Mouse (Mus musculus): Measurements from ENCODE around the gene Anp32b. TPM values are rescaled to one million over a fixed set of nuclear protein-coding genes. Genes with fewer than 3 reads are reported as not detected.
A peak's percentile ranks its signal among the peaks of the same experiment; 100 is the strongest.

The Anp32b gene
- total and polyA plus RNA-seq, 2 experiments from 2014 or later, result 2.7 to 50.5 TPM

DNA sequence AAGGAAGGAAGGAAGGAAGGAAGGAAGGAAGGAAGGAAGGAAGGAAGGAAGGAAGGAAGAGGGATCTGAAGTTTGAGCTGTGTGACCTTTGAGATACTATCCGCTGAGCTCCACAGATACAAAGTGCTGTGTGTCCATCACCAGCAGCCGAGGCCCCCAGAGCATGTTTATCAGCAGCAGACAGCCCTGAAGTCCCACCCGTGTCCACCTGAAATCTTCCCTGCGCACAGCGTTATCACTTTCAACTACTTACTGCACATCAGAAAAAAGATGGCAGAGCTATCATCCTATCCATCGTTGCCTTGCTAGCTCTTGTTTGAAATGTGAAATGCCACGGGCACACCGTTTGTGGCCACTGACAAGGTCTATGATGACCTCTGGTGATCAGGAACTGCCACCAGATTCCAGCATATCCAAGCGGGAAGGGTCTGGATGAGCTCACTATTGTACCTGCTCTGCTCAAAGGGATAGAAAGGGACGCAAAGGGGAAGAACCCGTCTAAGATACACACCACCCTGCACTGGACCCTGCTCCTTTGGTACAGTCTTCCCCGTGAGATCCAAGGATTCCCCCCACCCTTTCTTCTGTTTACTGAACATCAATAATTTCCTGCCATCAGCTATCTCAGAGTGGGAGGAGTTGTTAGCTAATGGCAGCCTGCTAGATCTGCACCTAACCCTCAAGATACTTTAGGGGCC, 18.2 kb upstream of the Anp32b start:
- WGBS, result 92% methylated on average over 12 of the region's 12 CpGs
- no peaks in the 10 kb centered on the region for H3K4me1 ChIP-seq (ENCODE audit: insufficient read depth, low read length)
- H3K4me3 ChIP-seq (ENCODE audit: low read depth, low read length), result no peak overlapping the region
- no peaks in the 10 kb centered on the region for H3K36me3 ChIP-seq (ENCODE audit: insufficient read depth, low read length)
- ATAC-seq (ENCODE audit: low FRiP score) (no peak), DNase-seq (ENCODE audit: low spot score) (no peak)
- H3K9me3 ChIP-seq (ENCODE audit: low read length), result no peaks in the 10 kb centered on the region
- no peak overlapping the region for H3K4me2 ChIP-seq (ENCODE audit: low read depth, low read length, poor library complexity, severe bottlenecking)
- H3K9ac ChIP-seq (replicated peaks; ENCODE audit: low read length, poor library complexity, severe bottlenecking), result no peak overlapping the region
- no peaks in the 10 kb centered on the region for H3K27me3 ChIP-seq (ENCODE audit: insufficient read depth, low read length)
- H3K27ac ChIP-seq (ENCODE audit: low read depth, low read length), result no peak overlapping the region
- no peak for TF ChIP-seq CTCF (IDR thresholded peaks at IDR 0.05)

DNA sequence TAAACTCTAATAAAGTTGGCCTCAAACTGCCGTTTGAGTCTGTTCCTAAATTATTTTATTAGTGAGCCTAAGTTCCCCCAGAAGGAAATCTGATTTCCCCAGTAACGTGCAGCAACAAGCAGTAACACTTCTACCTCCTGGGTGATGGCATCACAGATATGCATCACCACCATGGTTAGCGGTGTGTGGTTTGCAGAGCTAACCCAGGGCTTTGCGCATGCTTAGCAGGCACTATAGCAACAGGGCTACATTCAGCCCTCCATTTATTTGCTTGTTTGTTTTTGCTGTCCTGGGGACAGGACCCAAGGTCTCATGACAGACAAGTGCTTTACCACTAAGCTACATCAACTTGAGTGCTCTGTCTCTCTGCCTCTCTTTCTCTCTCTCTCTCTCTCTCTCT, 8.2 kb upstream of the Anp32b start:
- Histone ChIP-seq H3K9me3 (ENCODE audit: low read length) (no peaks in the 10 kb centered on the region), H3K4me2 (ENCODE audit: low read depth, low read length, poor library complexity, severe bottlenecking) (no peak overlapping the region), H3K36me3 (ENCODE audit: insufficient read depth, low read length) (no peaks in the 10 kb centered on the region), H3K27me3 (ENCODE audit: insufficient read depth, low read length) (no peaks in the 10 kb centered on the region), H3K9ac (replicated peaks; ENCODE audit: low read length, poor library complexity, severe bottlenecking) (no peak overlapping the region), H3K4me1 (ENCODE audit: insufficient read depth, low read length) (no peaks in the 10 kb centered on the region), H3K27ac (ENCODE audit: low read depth, low read length) (no peak overlapping the region), H3K4me3 (ENCODE audit: low read depth, low read length) (no peak overlapping the region)
- no peak for TF ChIP-seq CTCF (IDR thresholded peaks at IDR 0.05)
- no peak for ATAC-seq (ENCODE audit: low FRiP score)
- 73% methylated on average over 4 of the region's 4 CpGs for WGBS
- DNase-seq (ENCODE audit: low spot score), result no peak

GRCm38 (mm10) chr4:46445237-46445945, 5.3 kb upstream of the Anp32b start:
- H3K27me3 ChIP-seq (ENCODE audit: insufficient read depth, low read length), result no peaks in the 10 kb centered on the region
- peak; percentile 6 for DNase-seq (ENCODE audit: low spot score)
- H3K9ac ChIP-seq (replicated peaks; ENCODE audit: low read length, poor library complexity, severe bottlenecking), result no peak overlapping the region
- H3K4me2 ChIP-seq (ENCODE audit: low read depth, low read length, poor library complexity, severe bottlenecking), result no peak overlapping the region
- WGBS, result 51% methylated on average over 9 of the region's 9 CpGs
- no peaks in the 10 kb centered on the region for H3K4me1 ChIP-seq (ENCODE audit: insufficient read depth, low read length)
- TF ChIP-seq CTCF (IDR thresholded peaks at IDR 0.05), result no peak
- no peak overlapping the region for H3K4me3 ChIP-seq (ENCODE audit: low read depth, low read length)
- H3K36me3 ChIP-seq (ENCODE audit: insufficient read depth, low read length), result no peaks in the 10 kb centered on the region
- no peaks in the 10 kb centered on the region for H3K9me3 ChIP-seq (ENCODE audit: low read length)
- no peak for ATAC-seq (ENCODE audit: low FRiP score)
- no peak overlapping the region for H3K27ac ChIP-seq (ENCODE audit: low read depth, low read length)

GRCm38 (mm10) chr4:46447461-46447860, 3.2 kb upstream of the Anp32b start:
- H3K27ac ChIP-seq (ENCODE audit: low read depth, low read length), result no peak overlapping the region
- TF ChIP-seq CTCF (IDR thresholded peaks at IDR 0.05), result no peak
- no peak overlapping the region for H3K9ac ChIP-seq (replicated peaks; ENCODE audit: low read length, poor library complexity, severe bottlenecking)
- no peaks in the 10 kb centered on the region for H3K27me3 ChIP-seq (ENCODE audit: insufficient read depth, low read length)
- no peaks in the 10 kb centered on the region for H3K36me3 ChIP-seq (ENCODE audit: insufficient read depth, low read length)
- H3K9me3 ChIP-seq (ENCODE audit: low read length), result no peaks in the 10 kb centered on the region
- no peak overlapping the region for H3K4me2 ChIP-seq (ENCODE audit: low read depth, low read length, poor library complexity, severe bottlenecking)
- ATAC-seq (ENCODE audit: low FRiP score) (no peak), DNase-seq (ENCODE audit: low spot score) (no peak)
- WGBS, result 74% methylated on average over 1 of the region's 1 CpGs
- H3K4me3 ChIP-seq (ENCODE audit: low read depth, low read length), result no peak overlapping the region
- no peaks in the 10 kb centered on the region for H3K4me1 ChIP-seq (ENCODE audit: insufficient read depth, low read length)

DNA sequence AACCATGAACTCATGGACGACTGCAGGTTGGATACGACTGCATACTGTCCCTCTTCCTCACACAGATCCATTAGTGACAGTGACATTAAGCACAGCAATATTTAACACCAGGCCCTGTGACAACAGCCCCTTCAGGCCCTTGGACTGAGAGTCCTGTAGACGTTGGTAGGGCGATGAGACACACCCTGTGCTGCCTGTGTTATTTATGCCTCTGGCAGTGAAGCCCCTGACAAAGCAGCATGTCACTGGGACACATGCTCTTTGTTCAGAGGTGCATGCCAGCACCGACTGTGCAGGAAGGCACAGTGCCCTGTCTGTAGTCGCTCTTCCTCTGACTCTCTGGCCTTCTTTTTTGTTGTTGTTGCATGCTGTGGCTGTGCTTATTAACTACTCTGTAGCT, 1.8 kb upstream of the Anp32b start:
- Histone ChIP-seq H3K9ac (replicated peaks; ENCODE audit: low read length, poor library complexity, severe bottlenecking) (no peak overlapping the region), H3K36me3 (ENCODE audit: insufficient read depth, low read length) (no peaks in the 10 kb centered on the region), H3K9me3 (ENCODE audit: low read length) (no peaks in the 10 kb centered on the region), H3K27ac (ENCODE audit: low read depth, low read length) (no peak overlapping the region), H3K4me2 (ENCODE audit: low read depth, low read length, poor library complexity, severe bottlenecking) (no peak overlapping the region), H3K4me1 (ENCODE audit: insufficient read depth, low read length) (no peaks in the 10 kb centered on the region), H3K4me3 (ENCODE audit: low read depth, low read length) (no peak overlapping the region), H3K27me3 (ENCODE audit: insufficient read depth, low read length) (no peaks in the 10 kb centered on the region)
- DNase-seq (ENCODE audit: low spot score) (peak; percentile 42), ATAC-seq (ENCODE audit: low FRiP score) (no peak)
- no peak for TF ChIP-seq CTCF (IDR thresholded peaks at IDR 0.05)
- WGBS, result 30% methylated on average over 6 of the region's 6 CpGs

DNA sequence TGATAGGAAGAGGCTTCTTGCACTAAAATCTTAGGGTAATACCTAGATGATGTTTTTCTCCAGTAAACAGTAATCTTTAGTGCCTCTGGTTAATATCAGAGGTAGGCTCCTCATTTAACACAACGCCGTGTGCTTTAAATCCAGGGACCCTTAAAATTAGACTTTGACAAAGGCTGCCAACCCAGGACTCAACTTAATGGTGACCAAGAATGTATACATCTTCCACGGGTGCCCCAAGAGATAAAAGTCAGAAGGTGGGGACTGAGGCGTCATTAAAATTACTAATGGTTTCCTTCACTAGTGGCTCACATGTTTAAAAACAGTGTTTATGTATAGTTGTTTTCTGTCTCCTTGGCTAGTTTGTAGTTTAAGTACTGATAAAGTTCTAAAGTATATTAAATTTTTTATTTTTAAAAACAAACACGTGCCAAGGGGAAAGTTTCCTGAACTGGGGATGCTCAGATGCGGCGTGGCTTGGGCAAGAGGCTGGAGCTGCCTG, 633 bp upstream of the Anp32b start:
- H3K9me3 ChIP-seq (ENCODE audit: low read length), result no peaks in the 10 kb centered on the region

More for the DNA sequence above, 633 bp upstream of the Anp32b start:
- DNase-seq (ENCODE audit: low spot score) (no peak), ATAC-seq (ENCODE audit: low FRiP score) (no peak)
- no peaks in the 10 kb centered on the region for H3K4me1 ChIP-seq (ENCODE audit: insufficient read depth, low read length)
- H3K36me3 ChIP-seq (ENCODE audit: insufficient read depth, low read length), result no peaks in the 10 kb centered on the region
- no peak overlapping the region for H3K27ac ChIP-seq (ENCODE audit: low read depth, low read length)
- peak overlapping the region; percentile 90 for H3K9ac ChIP-seq (replicated peaks; ENCODE audit: low read length, poor library complexity, severe bottlenecking)
- H3K4me2 ChIP-seq (ENCODE audit: low read depth, low read length, poor library complexity, severe bottlenecking), result peak overlapping the region; percentile 61
- TF ChIP-seq CTCF (IDR thresholded peaks at IDR 0.05), result no peak
- peak overlapping the region; percentile 92; the same call in 1 of the 2 replicates for H3K4me3 ChIP-seq (ENCODE audit: low read depth, low read length)
- H3K27me3 ChIP-seq (ENCODE audit: insufficient read depth, low read length), result no peaks in the 10 kb centered on the region
- 36% methylated on average over 7 of the region's 7 CpGs for WGBS

All from midbrain, postnatal 0 days (tissue).